14 mouse cellular contexts compared by ENCODE assay signal in genomic region chr1:74335033-74335432, GRCm38 (mm10). TPM values are rescaled to one million over a fixed set of nuclear protein-coding genes. Genes with fewer than 3 reads are reported as not detected.
DNase-seq lines count a peak whose midpoint lies in the region; ATAC-seq and TF ChIP-seq lines count a peak whose summit lies in the region.
"Had no signal": no experiment of that assay in that cellular context is flagged by ENCODE, and none has a peak within 500 bp of the region (broad histone marks: within the 10 kb centered on the region; RNA-seq: fewer than 3 reads in every experiment).

No protein-coding gene starts in this region.

- no peak overlapping the region for H3K4me3 ChIP-seq in cerebellum, adult 2 months (replicated peaks; ENCODE audit: insufficient read depth, low read depth, low read length)
- H3K4me3 ChIP-seq in kidney, postnatal 0 days (replicated peaks; ENCODE audit: low read depth, low read length) = no peak overlapping the region
- H3K4me3 ChIP-seq in limb, embryonic 10.5 days = no peak overlapping the region
- no peak overlapping the region for H3K4me3 ChIP-seq in neural tube, embryonic 15.5 days (replicated peaks)
- H3K4me3 ChIP-seq: forebrain, embryonic 13.5 days; lung, embryonic 15.5 days; neural tube, embryonic 12.5 days had no signal

- ATAC-seq in kidney, postnatal 0 days (replicated peaks; ENCODE audit: low FRiP score, low read depth) = no peak
- no peak for ATAC-seq in neural tube, embryonic 15.5 days (ENCODE audit: low FRiP score)
- ATAC-seq: forebrain, embryonic 13.5 days; inflammation-experienced regulatory T-cells, adult 6 months had no signal

- no peaks in the 10 kb centered on the region for H3K36me3 ChIP-seq in kidney, postnatal 0 days (ENCODE audit: insufficient read depth, low read length)
- H3K36me3 ChIP-seq in limb, embryonic 10.5 days = peaks cover 15% of the 10 kb centered on the region
- no peaks in the 10 kb centered on the region for H3K36me3 ChIP-seq in neural tube, embryonic 15.5 days
- H3K36me3 ChIP-seq: lung, embryonic 15.5 days; neural tube, embryonic 12.5 days had no signal

- WGBS in cerebellum, adult 2 months = 26% methylated on average over 4 of the region's 4 CpGs
- 49% methylated on average over 4 of the region's 4 CpGs for WGBS in kidney, postnatal 0 days
- 78% methylated on average over 4 of the region's 4 CpGs for WGBS in limb, embryonic 10.5 days
- 76% methylated on average over 4 of the region's 4 CpGs for WGBS in neural tube, embryonic 15.5 days

- TF ChIP-seq CTCF in cerebellum, adult 2 months (IDR thresholded peaks at IDR 0.05; ENCODE audit: borderline replicate concordance, insufficient read depth, low read depth, low read length) = no peak
- no peak for TF ChIP-seq CTCF in kidney, postnatal 0 days (IDR thresholded peaks at IDR 0.05; ENCODE audit: low read depth)

- H3K9me3 ChIP-seq in kidney, postnatal 0 days (replicated peaks; ENCODE audit: low read length) = no peaks in the 10 kb centered on the region
- no peaks in the 10 kb centered on the region for H3K9me3 ChIP-seq in limb, embryonic 10.5 days (replicated peaks)
- H3K9me3 ChIP-seq in neural tube, embryonic 15.5 days (replicated peaks) = no peaks in the 10 kb centered on the region
- H3K9me3 ChIP-seq: forebrain, embryonic 13.5 days; lung, embryonic 15.5 days; neural tube, embryonic 12.5 days had no signal

- DNase-seq in cerebellum, adult 2 months = no peak
- no peak for DNase-seq in cerebellum, postnatal 4 days (ENCODE audit: low spot score in 2 of 2)
- DNase-seq in kidney, postnatal 0 days (ENCODE audit: low spot score) = no peak
- no peak for DNase-seq in kidney, postnatal 36 days
- peak; percentile 60 to 81 for DNase-seq in heart, adult 9 months (ENCODE audit: low spot score in 2 of 2)
- peak; percentile 30 for DNase-seq in limb, embryonic 10.5 days (ENCODE audit: low spot score)
- DNase-seq in B cell, adult 2 months = no peak
- DNase-seq: liver; thymus, adult 2 months had no signal

- 0 out of 2 replicates have a peak overlapping the region, but pooled peaks have one; percentile 4 for H3K4me2 ChIP-seq in kidney, postnatal 0 days (ENCODE audit: low read length)
- H3K4me2 ChIP-seq in neural tube, embryonic 15.5 days = no peak overlapping the region
- H3K4me2 ChIP-seq: forebrain, embryonic 13.5 days; lung, embryonic 15.5 days; neural tube, embryonic 12.5 days had no signal

- H3K9ac ChIP-seq in kidney, postnatal 0 days (ENCODE audit: low read depth, low read length) = no peak overlapping the region
- H3K9ac ChIP-seq in neural tube, embryonic 15.5 days (replicated peaks) = no peak overlapping the region
- H3K9ac ChIP-seq: forebrain, embryonic 13.5 days; lung, embryonic 15.5 days; neural tube, embryonic 12.5 days had no signal

- peaks cover 23% of the 10 kb centered on the region for H3K4me1 ChIP-seq in cerebellum, adult 2 months (ENCODE audit: control insufficient read depth, insufficient read depth, low read length)
- peaks cover 18% of the 10 kb centered on the region for H3K4me1 ChIP-seq in kidney, postnatal 0 days (replicated peaks; ENCODE audit: insufficient read depth, low read length)
- H3K4me1 ChIP-seq in limb, embryonic 10.5 days = peaks cover 56% of the 10 kb centered on the region
- H3K4me1 ChIP-seq in neural tube, embryonic 15.5 days = peaks cover 18% of the 10 kb centered on the region

- TF ChIP-seq POLR2A in cerebellum, adult 2 months (IDR thresholded peaks at IDR 0.05; ENCODE audit: borderline replicate concordance, insufficient read depth, low read length) = no peak

- H3K27ac ChIP-seq in cerebellum, adult 2 months (ENCODE audit: insufficient read depth, low read length) = peak overlapping the region; percentile 6
- H3K27ac ChIP-seq in kidney, postnatal 0 days = no peak overlapping the region
- peak overlapping the region; percentile 25; the same call in 1 of the 2 replicates for H3K27ac ChIP-seq in limb, embryonic 10.5 days
- H3K27ac ChIP-seq in neural tube, embryonic 15.5 days (replicated peaks) = no peak overlapping the region
- H3K27ac ChIP-seq: forebrain, embryonic 13.5 days; lung, embryonic 15.5 days; neural tube, embryonic 12.5 days had no signal

- H3K27me3 ChIP-seq in cerebellum, adult 2 months (ENCODE audit: control insufficient read depth, insufficient read depth, low read length) = no peaks in the 10 kb centered on the region
- no peaks in the 10 kb centered on the region for H3K27me3 ChIP-seq in kidney, postnatal 0 days (ENCODE audit: insufficient read depth, low read length)
- H3K27me3 ChIP-seq in limb, embryonic 10.5 days (ENCODE audit: low read depth, poor library complexity, severe bottlenecking) = no peaks in the 10 kb centered on the region
- no peaks in the 10 kb centered on the region for H3K27me3 ChIP-seq in neural tube, embryonic 15.5 days (replicated peaks)
- H3K27me3 ChIP-seq: forebrain, embryonic 13.5 days; lung, embryonic 15.5 days; neural tube, embryonic 12.5 days had no signal

RNA-seq across cellular contexts. Expression of gene Catip, which starts 26.9 kb away (rescaled TPM):
- polyA plus RNA-seq in cerebellum, adult 2 months (2012; rRNA removed) = 2.1 and 3.3 TPM in 2 replicates
- 0.59 and 0.75 TPM in 2 replicates for polyA plus RNA-seq in kidney, postnatal 0 days (2015; fragmentation: Nextera tagmentation; extraction: Ambion mirVana)
- 0.29 and 0.38 TPM in 2 replicates for polyA plus RNA-seq in limb, embryonic 10.5 days (2016; fragmentation: Nextera tagmentation; extraction: Ambion mirVana)
- 1.1 and 1.4 TPM in 2 replicates for polyA plus RNA-seq in neural tube, embryonic 15.5 days (2015; fragmentation: Nextera tagmentation; extraction: Ambion mirVana)
- polyA plus RNA-seq: inflammation-experienced regulatory T-cells, adult 6 months had no signal

RNA-seq across cellular contexts. Expression of gene Tmbim1, which starts 29.6 kb away (rescaled TPM):
- 56.1 and 58.2 TPM in 2 replicates for polyA plus RNA-seq in cerebellum, adult 2 months (2012; rRNA removed)
- 27.8 and 30.8 TPM in 2 replicates for polyA plus RNA-seq in kidney, postnatal 0 days (2015; fragmentation: Nextera tagmentation; extraction: Ambion mirVana)
- polyA plus RNA-seq in limb, embryonic 10.5 days (2016; fragmentation: Nextera tagmentation; extraction: Ambion mirVana) = 10.7 and 12.0 TPM in 2 replicates
- polyA plus RNA-seq in neural tube, embryonic 15.5 days (2015; fragmentation: Nextera tagmentation; extraction: Ambion mirVana) = 10.1 and 12.9 TPM in 2 replicates

RNA-seq across cellular contexts. Expression of gene Slc11a1, which starts 40.0 kb away (rescaled TPM):
- polyA plus RNA-seq in cerebellum, adult 2 months (2012; rRNA removed) = 4.7 and 5.6 TPM in 2 replicates
- 2.6 and 3.6 TPM in 2 replicates for polyA plus RNA-seq in kidney, postnatal 0 days (2015; fragmentation: Nextera tagmentation; extraction: Ambion mirVana)
- 0.69 and 1.2 TPM in 2 replicates for polyA plus RNA-seq in limb, embryonic 10.5 days (2016; fragmentation: Nextera tagmentation; extraction: Ambion mirVana)
- 2.3 and 3.5 TPM in 2 replicates for polyA plus RNA-seq in neural tube, embryonic 15.5 days (2015; fragmentation: Nextera tagmentation; extraction: Ambion mirVana)

RNA-seq across cellular contexts. Expression of gene Pnkd, which starts 50.3 kb away (rescaled TPM):
- 185 and 201 TPM in 2 replicates for polyA plus RNA-seq in cerebellum, adult 2 months (2012; rRNA removed)
- 162 and 169 TPM in 2 replicates for polyA plus RNA-seq in kidney, postnatal 0 days (2015; fragmentation: Nextera tagmentation; extraction: Ambion mirVana)
- 113 and 121 TPM in 2 replicates for polyA plus RNA-seq in limb, embryonic 10.5 days (2016; fragmentation: Nextera tagmentation; extraction: Ambion mirVana)
- polyA plus RNA-seq in neural tube, embryonic 15.5 days (2015; fragmentation: Nextera tagmentation; extraction: Ambion mirVana) = 152 and 156 TPM in 2 replicates

RNA-seq across cellular contexts. Expression of gene Aamp, which starts 50.5 kb away (rescaled TPM):
- polyA plus RNA-seq in cerebellum, adult 2 months (2012; rRNA removed) = 186 and 198 TPM in 2 replicates
- polyA plus RNA-seq in kidney, postnatal 0 days (2015; fragmentation: Nextera tagmentation; extraction: Ambion mirVana) = 248 and 264 TPM in 2 replicates
- polyA plus RNA-seq in limb, embryonic 10.5 days (2016; fragmentation: Nextera tagmentation; extraction: Ambion mirVana) = 263 and 272 TPM in 2 replicates
- polyA plus RNA-seq in neural tube, embryonic 15.5 days (2015; fragmentation: Nextera tagmentation; extraction: Ambion mirVana) = 209 and 236 TPM in 2 replicates

Comparison
In these comparisons a context has a peak if more than half of its experiments do, and no peak if none do; other contexts are left out.
1. DNase-seq: peak in heart, adult 9 months (2 of 2) and limb, embryonic 10.5 days (single experiment); none in cerebellum, adult 2 months (0 of 2), cerebellum, postnatal 4 days (0 of 2), kidney, postnatal 0 days (single experiment), kidney, postnatal 36 days (0 of 2) and B cell, adult 2 months (0 of 2).
2. H3K27ac ChIP-seq: peak in cerebellum, adult 2 months (single experiment) and limb, embryonic 10.5 days (single experiment); none in kidney, postnatal 0 days (single experiment) and neural tube, embryonic 15.5 days (single experiment).